Mouse (Mus musculus): ENCODE measurements at regions not wholly inside any gene's neighbourhood (a gene's known extent, or its start where the extent isn't known, plus 50 kb on each side); places are given as distances from the start of the nearest gene placed in this dataset.

DNA sequence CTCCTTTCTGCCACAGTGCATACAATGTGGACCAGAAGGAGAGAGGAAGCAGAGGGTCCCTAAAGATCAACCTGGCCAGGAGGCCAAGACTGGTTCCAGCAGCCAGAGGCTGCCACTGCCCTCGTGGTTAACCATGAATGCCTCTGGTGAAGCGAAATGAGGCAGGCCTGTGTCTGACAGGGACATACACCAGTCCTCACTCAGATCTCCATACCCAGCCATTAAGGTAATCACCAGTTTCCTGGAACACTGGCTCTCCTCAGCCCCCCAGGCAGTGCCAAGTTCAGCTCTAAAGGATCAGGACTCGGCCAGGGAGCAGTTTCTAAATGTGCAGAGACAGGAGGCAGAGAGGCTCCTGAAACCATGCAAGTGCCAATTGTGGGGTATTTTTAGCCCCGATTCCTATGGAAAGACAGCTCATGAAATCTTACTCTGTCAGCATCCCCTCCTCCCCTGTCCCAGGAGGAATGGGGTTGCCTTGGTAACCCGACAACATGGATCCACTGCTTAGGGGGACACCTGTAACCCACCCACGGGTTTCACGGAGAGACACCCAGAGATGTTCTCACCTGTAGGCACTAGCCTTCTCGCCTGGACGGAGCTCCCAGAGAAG, 103.6 kb downstream of the Ier5 start:
- DNase-seq (ENCODE audit: low spot score in 2 of 2) = no peak

DNA sequence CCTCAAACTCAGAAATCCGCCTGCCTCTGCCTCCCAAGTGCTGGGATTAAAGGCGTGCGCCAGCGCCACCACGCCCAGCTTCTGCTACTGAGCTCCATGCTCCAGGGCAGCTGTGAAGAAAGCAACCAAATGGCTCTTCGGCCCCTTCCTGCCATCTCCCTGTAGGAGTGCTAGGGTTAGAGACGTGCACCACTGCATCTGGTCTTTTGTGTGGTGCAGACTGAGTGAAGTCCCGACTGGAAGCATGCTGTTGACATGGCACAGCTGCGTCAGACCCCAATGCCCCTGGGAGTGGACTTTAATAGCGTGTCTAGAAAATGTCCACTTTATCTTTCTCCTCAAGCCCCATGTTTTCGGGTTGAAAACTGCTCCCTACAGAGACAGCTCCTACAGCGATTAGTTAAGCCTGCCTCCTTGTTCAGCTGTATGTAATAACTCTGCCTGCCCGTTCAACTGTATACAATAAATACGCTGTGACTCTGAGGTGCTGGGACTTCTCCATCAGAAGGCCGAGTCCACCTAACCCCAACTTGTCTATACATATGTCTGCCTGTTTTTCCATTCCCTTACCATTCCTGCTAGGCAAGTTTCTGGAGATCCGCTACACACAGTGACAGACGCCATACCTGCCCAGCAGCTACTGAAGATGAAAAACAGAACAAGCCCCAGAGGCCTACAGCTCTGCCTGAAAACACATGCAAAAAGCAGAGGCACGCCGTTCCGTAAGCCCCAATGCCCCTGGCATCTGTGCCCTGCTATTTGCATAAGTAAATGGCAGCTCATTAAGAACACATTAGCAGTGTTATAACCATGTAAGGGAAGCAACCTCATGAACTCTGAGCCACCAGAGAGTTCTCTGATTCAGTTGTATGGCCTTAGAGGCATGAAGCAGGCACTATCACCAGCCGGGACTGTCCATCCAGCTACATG, 105.2 kb downstream of the Ier5 start:
- DNase-seq (ENCODE audit: low spot score in 2 of 2) = no peak

DNA sequence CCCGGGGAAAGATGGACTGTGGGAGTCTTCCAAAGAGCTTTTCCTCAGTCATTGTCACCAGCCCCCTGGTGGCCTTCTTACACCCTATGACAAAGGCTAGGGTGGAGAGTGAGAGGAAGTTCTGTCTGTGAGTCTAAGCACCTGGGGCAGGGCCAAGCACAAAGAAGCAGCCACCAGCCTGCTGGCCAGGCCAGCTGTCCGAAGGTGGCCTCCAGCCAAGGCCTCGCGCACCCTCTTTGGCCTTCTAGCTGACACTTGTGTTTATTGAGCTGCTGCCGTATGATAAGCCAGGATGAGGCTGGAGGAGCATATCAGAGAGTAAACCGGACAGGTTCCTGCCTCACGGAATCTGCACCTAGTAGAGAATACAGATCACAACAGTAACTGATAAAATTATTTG, 99.0 kb upstream of the Cacna1e start:
- DNase-seq (ENCODE audit: low spot score in 2 of 2) = peak in 1 of 2 experiments; percentile 37

DNA sequence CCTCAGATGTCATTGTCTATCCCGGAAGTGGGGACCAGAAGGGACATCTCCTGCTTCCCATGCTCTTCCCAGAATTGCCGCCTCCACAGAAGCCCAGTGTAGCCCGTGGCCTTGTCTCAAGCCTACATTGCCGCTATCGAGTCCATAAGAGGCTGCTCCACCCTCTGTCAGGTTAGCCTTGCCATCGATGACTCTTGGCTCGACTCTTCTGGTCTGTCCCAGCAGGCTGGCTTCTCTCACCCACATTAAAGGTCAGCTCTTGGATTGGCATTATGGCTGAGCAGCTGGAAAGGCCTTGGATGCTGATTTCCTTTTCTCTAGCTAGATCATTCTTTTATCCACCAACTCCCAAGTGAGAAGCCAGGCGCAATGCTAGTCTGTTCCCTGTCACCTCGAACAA, 98.5 kb upstream of the Cacna1e start:
- DNase-seq (ENCODE audit: low spot score in 2 of 2) = no peak

DNA sequence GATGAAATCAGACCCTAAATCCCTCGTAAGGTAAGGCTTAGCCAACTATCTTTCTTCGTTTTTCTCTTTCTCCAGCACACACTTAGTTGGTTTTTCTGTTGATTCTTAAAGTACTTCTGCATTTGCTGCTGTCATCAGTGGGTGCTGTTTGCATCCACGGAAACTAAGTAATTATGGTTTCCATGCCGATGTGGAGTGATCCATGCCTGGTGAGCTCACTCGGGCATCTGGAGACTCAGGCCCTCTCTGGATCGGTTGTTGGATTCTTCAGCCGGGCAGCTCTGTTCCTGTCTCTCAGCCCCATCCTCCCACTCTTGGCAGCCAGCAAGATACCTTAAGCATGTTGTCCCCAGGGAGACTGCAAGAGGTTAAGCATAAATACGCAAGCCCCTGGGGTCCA, 97.4 kb upstream of the Cacna1e start:
- DNase-seq (ENCODE audit: low spot score in 2 of 2) = no peak

DNA sequence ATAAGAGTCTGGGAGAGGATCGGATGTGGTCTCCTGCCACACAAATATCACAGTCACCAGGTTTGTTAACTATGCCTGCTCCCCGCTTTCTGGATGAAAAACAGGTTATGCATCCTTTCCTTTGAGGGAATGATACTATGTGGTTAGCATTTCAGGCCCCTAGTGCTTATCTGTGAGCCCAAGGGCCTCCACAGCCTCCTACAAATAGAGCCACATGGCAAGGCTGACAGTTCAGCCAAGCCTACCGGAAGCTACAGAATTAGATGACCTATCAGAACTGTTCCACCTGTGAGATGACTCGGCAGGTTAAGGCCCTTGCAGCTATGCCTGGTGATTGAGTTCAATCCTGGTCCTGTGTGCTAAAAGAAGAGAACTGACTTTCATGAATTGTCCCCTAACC, 91.4 kb upstream of the Cacna1e start:
- DNase-seq (ENCODE audit: low spot score in 2 of 2) = no peak

DNA sequence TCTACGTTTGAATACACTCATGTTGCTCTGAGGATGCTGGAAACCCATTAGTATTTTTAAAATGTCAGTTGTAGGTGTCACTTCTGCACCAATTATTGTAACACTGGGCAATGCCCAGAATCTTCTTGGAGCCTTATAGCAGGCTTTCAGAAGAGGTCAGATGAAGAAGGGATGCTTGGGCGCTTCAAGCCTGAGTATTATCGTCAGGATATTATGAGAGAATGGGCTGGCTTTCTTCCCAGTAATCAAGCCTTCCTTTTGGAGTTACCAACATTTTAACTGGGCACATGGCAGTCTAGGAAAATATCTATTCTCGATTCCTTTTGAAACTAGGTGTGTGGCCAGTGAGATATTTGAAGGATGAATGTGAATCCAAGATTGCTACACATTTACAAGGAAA, 77.0 kb upstream of the Cacna1e start:
- DNase-seq (ENCODE audit: low spot score in 2 of 2) = no peak

DNA sequence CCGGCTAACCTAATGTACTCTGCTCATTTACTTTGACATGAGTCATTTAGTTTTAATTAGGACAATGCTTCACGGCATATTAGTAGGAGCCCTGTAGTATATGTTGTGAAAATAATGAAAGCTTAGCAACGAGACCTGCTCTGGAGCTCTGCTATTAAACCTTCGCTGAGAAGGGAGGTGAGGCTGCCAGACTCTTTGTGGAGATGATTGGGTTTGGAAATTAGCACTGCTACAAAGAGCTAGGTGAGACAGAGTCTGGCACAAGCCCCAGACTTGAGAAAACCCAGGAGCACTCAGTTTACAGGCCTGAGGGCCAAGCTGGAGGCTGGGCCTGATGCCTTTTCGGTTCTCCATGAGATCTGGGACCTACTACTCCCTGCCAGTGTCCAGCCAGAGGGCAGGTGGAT, 72.3 kb upstream of the Cacna1e start:
- no peak for DNase-seq (ENCODE audit: low spot score in 2 of 2)

DNA sequence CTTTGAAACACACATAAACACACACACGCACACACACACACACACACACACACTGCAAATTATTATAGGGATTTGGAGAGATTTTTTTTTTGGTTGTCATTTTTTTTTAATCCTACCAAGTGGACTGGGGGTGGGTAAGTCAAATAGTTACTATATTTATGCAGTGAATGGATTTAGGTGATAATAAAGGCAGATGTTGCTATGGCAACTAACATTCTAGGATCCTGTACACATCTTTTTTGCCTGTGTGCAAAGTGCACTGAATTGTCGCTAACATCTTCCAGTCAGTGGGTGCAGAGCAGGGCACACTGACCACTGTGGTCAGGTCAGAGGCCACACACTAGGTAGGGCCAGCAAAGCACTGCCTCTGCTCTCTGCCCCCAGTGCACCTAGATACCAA, 68.4 kb upstream of the Cacna1e start:
- no peak for DNase-seq (ENCODE audit: low spot score in 2 of 2)
